In the genomic region with DNA sequence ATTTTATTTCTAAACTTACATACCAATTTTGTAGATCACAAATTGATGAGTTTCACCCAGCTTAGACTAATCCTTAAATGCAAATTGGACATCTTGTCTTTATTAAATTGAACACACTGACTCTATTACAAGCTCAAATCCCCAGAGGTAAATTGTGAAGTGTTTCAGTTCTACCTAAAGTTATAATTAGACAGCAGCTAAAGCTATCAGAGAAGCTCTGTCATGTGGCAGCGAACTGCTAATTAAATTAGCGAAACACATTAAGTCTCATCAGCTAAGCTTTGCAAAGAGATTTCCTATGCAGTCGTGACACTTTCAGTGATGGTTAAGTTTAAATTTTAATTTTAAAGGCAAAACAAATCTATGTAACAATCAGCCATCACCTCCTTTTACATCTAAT, we compare ENCODE assay signal across 16 mouse cellular contexts.
"Had no signal": no experiment of that assay in that cellular context is flagged by ENCODE, and none has a peak within 500 bp of the region (broad histone marks: within the 10 kb centered on the region; RNA-seq: fewer than 3 reads in every experiment).

No protein-coding gene starts in this region.

- H3K27me3 ChIP-seq: kidney, embryonic 15.5 days; liver, embryonic 13.5 days; midbrain, embryonic 12.5 days; stomach, embryonic 15.5 days had no signal

- H3K27ac ChIP-seq: kidney, embryonic 15.5 days; left cerebral cortex, adult 2 months; liver, embryonic 13.5 days; midbrain, embryonic 12.5 days; stomach, embryonic 15.5 days had no signal

- H3K36me3 ChIP-seq: kidney, embryonic 15.5 days; liver, embryonic 13.5 days; midbrain, embryonic 12.5 days; stomach, embryonic 15.5 days had no signal

- H3K4me3 ChIP-seq: kidney, embryonic 15.5 days; left cerebral cortex, adult 2 months; liver, embryonic 13.5 days; midbrain, embryonic 12.5 days; stomach, embryonic 15.5 days had no signal

- H3K4me1 ChIP-seq: kidney, embryonic 15.5 days; liver, embryonic 13.5 days; midbrain, embryonic 12.5 days; stomach, embryonic 15.5 days had no signal

- H3K4me2 ChIP-seq: kidney, embryonic 15.5 days; liver, embryonic 13.5 days; midbrain, embryonic 12.5 days; stomach, embryonic 15.5 days had no signal

- H3K9ac ChIP-seq: kidney, embryonic 15.5 days; liver, embryonic 13.5 days; midbrain, embryonic 12.5 days; stomach, embryonic 15.5 days had no signal

- H3K9me3 ChIP-seq: kidney, embryonic 15.5 days; liver, embryonic 13.5 days; midbrain, embryonic 12.5 days; stomach, embryonic 15.5 days had no signal

- DNase-seq: kidney, adult 8-10 months; kidney, postnatal 10 days; kidney, postnatal 36 days; layer of hippocampus, postnatal 36 days; liver, embryonic 13.5 days; lung, adult 2 months; lung, postnatal 14 days; lung, postnatal 4 days; retina, postnatal 1 day; right cerebral cortex, postnatal 25 days; spleen, adult 18-20 months; thymus, postnatal 25 days had no signal
